Mouse (Mus musculus): Measurements from ENCODE around the gene Cblb. TPM values are rescaled to one million over a fixed set of nuclear protein-coding genes. Genes with fewer than 3 reads are reported as not detected.

Gene Cblb
- polyA plus RNA-seq, 1 experiment from 2014 or later, result 1.8 TPM

DNA sequence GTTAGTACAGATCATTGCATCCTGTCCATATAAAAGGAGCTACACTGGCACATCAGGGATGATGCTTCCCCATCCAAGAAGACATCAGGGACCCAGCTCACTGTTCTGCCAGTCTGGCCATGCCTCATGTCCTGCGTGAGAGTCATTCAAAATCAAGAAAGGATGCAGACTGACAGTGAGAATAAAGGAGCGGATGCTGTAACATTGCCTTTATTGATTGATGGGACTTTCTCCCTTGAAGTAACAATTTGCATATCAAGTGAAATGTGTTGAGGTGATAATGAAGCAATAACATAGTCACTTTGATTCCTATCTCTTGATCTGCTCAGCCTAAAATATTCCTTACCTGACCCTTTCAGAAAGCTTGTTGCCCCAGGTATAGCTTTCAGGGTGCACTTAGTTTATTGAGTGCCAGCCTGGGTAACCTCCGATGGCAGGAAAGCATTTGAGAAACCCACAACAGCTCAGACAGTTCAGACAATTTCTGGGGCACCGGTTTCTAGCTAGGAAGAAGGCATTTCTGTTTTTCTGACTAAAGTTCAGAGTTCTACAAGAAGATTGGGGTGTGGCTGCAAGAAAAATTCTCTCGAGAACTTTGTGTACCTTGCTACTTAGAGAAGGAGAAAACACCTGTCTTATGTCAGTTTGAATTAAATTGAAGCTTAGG lies 124.1 kb downstream of the Cblb start:
- no peaks in the 10 kb centered on the region for H3K36me3 ChIP-seq (replicated peaks)
- no peak overlapping the region for H3K4me3 ChIP-seq (replicated peaks)
- ATAC-seq (ENCODE audit: insufficient read depth), result no peak
- no peaks in the 10 kb centered on the region for H3K27me3 ChIP-seq
- WGBS (ENCODE audit: insufficient replicate concordance), result 66% methylated on average over 5 of the region's 5 CpGs
- H3K27ac ChIP-seq (replicated peaks), result no peak overlapping the region
- H3K4me2 ChIP-seq, result no peak overlapping the region
- no peak overlapping the region for H3K9ac ChIP-seq
- no peaks in the 10 kb centered on the region for H3K4me1 ChIP-seq (replicated peaks)
- H3K9me3 ChIP-seq (replicated peaks), result no peaks in the 10 kb centered on the region

DNA sequence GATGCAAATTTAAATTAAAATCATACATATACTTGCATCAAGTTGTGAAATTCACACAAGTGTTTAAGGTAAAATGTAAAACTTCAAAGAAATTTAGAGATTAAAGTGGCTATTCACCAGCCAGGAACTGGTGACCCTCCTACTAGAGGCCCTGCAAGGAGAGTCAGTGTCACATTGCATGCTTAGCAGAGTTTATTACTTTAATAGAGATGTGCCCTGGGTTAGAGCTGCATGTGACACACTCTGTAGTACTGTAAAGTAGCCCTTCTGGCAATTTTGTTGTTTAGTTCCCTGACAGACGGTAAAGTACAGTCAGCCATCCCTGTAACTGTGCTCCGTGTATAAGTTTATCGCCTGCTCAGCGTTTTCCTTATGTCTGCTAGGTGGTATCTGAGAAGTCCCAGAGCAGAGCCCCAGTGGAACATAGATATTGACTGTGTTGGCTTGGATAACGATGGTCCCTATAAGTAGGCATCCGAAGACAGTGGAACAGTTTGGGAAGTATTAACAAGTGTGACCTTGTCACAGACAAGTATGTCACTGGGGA lies 129.0 kb downstream of the Cblb start:
- 76% methylated on average over 6 of the region's 6 CpGs for WGBS (ENCODE audit: insufficient replicate concordance)
- H3K27me3 ChIP-seq, result no peaks in the 10 kb centered on the region
- no peak overlapping the region for H3K4me3 ChIP-seq (replicated peaks)
- H3K9ac ChIP-seq, result no peak overlapping the region
- no peak overlapping the region for H3K27ac ChIP-seq (replicated peaks)
- H3K4me2 ChIP-seq, result no peak overlapping the region
- 0 out of 2 replicates have a peak, but pooled peaks cover 2% of the 10 kb centered on the region for H3K36me3 ChIP-seq (replicated peaks)
- no peaks in the 10 kb centered on the region for H3K4me1 ChIP-seq (replicated peaks)
- no peaks in the 10 kb centered on the region for H3K9me3 ChIP-seq (replicated peaks)
- no peak for ATAC-seq (ENCODE audit: insufficient read depth)

DNA sequence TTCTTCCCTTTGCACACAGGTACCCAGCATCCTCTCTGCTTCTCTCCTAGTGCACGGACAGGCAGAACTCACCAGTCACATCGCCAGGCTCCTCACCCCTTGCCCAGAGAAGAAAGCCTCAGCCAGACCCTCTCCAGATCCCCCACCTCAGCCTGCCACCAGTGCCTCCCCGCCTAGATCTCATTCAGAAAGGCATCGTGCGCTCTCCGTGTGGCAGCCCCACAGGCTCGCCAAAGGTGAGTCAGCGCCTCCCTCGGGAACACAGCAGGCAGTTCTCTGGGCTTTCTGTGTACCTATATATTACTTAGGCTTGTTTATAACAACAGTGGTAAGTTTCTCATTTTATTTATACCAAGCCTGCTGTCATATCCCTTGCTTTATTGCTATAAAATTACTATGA lies 133.2 kb downstream of the Cblb start:
- no peak for ATAC-seq (ENCODE audit: insufficient read depth)
- Histone ChIP-seq H3K4me2 (no peak overlapping the region), H3K27me3 (no peaks in the 10 kb centered on the region), H3K4me3 (replicated peaks) (no peak overlapping the region), H3K9ac (no peak overlapping the region), H3K9me3 (replicated peaks) (no peaks in the 10 kb centered on the region), H3K4me1 (replicated peaks) (no peaks in the 10 kb centered on the region), H3K36me3 (replicated peaks) (peaks cover 7% of the 10 kb centered on the region; the same call in 1 of the 2 replicates), H3K27ac (replicated peaks) (no peak overlapping the region)
- WGBS (ENCODE audit: insufficient replicate concordance), result 83% methylated on average over 9 of the region's 9 CpGs

DNA sequence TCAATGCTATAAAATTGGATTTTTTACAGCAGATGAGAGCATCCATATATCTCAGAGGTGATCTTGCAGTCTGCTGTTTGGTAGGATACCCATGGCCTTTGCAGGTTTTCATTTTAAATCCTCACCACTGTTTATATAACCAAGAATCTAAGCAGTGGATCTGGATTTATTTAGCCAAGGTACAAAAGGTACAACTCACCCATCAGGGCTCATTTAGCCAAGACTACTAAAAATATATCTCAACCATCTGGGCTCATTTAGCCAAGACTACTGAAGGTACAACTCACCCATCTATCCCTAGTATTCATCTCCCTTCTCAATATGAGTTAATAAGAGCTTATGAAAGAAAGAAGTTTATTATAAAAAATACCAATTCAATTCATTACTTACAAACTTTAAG lies 142.2 kb downstream of the Cblb start:
- Histone ChIP-seq H3K9ac (no peak overlapping the region), H3K27me3 (no peaks in the 10 kb centered on the region), H3K9me3 (replicated peaks) (no peaks in the 10 kb centered on the region), H3K4me1 (replicated peaks) (no peaks in the 10 kb centered on the region), H3K4me2 (no peak overlapping the region), H3K4me3 (replicated peaks) (no peak overlapping the region), H3K36me3 (replicated peaks) (no peaks in the 10 kb centered on the region), H3K27ac (replicated peaks) (no peak overlapping the region)
- ATAC-seq (ENCODE audit: insufficient read depth), result no peak

DNA sequence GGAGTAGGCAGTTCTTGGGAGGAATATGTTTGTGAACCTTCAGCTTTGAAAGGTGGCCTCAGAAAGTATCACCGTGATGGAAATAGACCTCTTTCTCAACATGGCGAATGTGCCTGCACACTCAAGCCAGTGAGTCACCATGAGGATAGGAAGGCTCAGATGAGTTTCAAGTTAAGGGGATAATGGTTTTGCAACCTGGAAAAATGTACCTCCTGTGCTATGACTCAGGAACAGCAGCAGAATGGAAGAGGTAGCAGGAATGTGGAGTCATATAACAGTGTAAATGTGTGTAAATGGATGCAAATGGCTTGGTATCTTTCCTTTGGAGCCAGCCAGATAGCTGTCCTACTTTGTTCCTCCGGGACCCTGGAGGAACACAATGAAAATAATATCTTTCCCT lies 148.8 kb downstream of the Cblb start:
- Histone ChIP-seq H3K9me3 (replicated peaks) (no peaks in the 10 kb centered on the region), H3K27me3 (no peaks in the 10 kb centered on the region), H3K36me3 (replicated peaks) (no peaks in the 10 kb centered on the region), H3K9ac (no peak overlapping the region), H3K4me1 (replicated peaks) (no peaks in the 10 kb centered on the region), H3K27ac (replicated peaks) (no peak overlapping the region), H3K4me2 (no peak overlapping the region), H3K4me3 (replicated peaks) (no peak overlapping the region)
- WGBS (ENCODE audit: insufficient replicate concordance), result 77% methylated on average over 3 of the region's 3 CpGs
- no peak for ATAC-seq (ENCODE audit: insufficient read depth)

DNA sequence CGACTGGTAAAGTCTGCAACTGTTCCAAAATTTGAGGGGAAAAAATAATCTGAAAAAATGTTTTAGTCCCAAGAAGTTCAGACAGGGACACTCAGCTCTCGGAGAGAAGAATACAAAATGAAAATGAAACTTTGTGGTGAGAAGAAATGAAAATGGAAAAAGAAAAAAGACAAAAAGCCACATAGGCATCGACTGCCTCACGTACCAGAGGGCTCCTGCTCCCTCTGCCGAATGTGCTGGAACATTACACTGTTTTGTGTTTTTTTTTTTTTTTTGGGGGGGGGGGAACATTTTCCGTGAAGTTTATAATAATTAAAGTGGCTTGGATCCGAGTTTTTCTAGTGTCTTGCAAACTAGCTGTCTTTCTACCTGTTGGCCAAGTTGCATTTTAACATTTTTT lies 151.0 kb downstream of the Cblb start:
- Histone ChIP-seq H3K4me1 (replicated peaks) (no peaks in the 10 kb centered on the region), H3K36me3 (replicated peaks) (no peaks in the 10 kb centered on the region), H3K27me3 (no peaks in the 10 kb centered on the region), H3K4me2 (no peak overlapping the region), H3K27ac (replicated peaks) (no peak overlapping the region), H3K9ac (no peak overlapping the region), H3K4me3 (replicated peaks) (no peak overlapping the region), H3K9me3 (replicated peaks) (no peaks in the 10 kb centered on the region)
- no peak for ATAC-seq (ENCODE audit: insufficient read depth)
- 65% methylated on average over 7 of the region's 7 CpGs for WGBS (ENCODE audit: insufficient replicate concordance)

DNA sequence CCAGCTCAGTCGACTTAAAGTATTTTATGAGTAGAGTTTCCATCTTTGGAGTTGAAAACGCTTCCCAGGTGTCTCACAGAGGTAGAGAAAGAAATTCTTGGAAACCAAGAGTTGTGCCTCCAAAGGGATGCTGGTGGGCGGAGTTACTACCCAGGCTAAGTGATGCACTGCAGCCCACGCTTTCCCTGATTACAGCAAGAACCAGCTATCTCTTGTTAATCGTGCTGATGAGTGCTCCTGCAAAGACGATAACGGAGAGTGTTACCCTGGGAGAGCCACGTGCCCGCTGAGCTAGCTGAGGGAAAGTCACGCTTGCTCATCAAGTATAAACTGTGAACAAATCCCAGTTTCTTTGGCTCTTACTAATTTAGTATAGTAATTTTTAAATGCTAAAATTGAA lies 153.3 kb downstream of the Cblb start:
- H3K9me3 ChIP-seq (replicated peaks), result no peaks in the 10 kb centered on the region
- WGBS (ENCODE audit: insufficient replicate concordance), result 70% methylated on average over 10 of the region's 10 CpGs
- H3K4me3 ChIP-seq (replicated peaks), result no peak overlapping the region
- H3K27me3 ChIP-seq, result no peaks in the 10 kb centered on the region
- no peak overlapping the region for H3K9ac ChIP-seq
- H3K36me3 ChIP-seq (replicated peaks), result no peaks in the 10 kb centered on the region; the same call in 1 of the 2 replicates
- no peak overlapping the region for H3K4me2 ChIP-seq
- ATAC-seq (ENCODE audit: insufficient read depth), result no peak
- H3K4me1 ChIP-seq (replicated peaks), result no peaks in the 10 kb centered on the region
- no peak overlapping the region for H3K27ac ChIP-seq (replicated peaks)

DNA sequence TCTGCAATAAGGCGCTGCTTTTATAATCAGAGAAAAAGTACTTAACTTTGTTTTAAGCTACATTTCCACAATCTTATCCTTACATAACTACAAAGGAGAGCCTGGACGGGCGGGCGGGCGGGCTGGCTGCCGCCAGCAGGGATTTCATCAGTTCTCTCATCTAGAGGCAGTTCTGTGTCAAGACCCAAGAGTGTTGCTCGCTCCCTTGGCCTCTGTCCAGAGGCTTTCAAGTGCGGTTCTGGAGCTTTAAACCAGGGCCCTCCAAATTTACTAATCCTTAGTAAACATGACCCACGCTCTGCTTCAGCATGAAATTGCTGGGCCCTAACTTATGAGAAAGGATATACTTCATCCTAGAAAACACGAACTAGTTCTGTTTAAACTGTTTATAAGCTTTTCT lies 155.7 kb downstream of the Cblb start:
- no peak overlapping the region for H3K4me2 ChIP-seq
- H3K9ac ChIP-seq, result no peak overlapping the region
- ATAC-seq (ENCODE audit: insufficient read depth), result no peak
- no peaks in the 10 kb centered on the region for H3K4me1 ChIP-seq (replicated peaks)
- H3K4me3 ChIP-seq (replicated peaks), result no peak overlapping the region
- 77% methylated on average over 10 of the region's 10 CpGs for WGBS (ENCODE audit: insufficient replicate concordance)
- no peak overlapping the region for H3K27ac ChIP-seq (replicated peaks)
- H3K36me3 ChIP-seq (replicated peaks), result no peaks in the 10 kb centered on the region; the same call in 1 of the 2 replicates
- H3K27me3 ChIP-seq, result no peaks in the 10 kb centered on the region
- no peaks in the 10 kb centered on the region for H3K9me3 ChIP-seq (replicated peaks)

DNA sequence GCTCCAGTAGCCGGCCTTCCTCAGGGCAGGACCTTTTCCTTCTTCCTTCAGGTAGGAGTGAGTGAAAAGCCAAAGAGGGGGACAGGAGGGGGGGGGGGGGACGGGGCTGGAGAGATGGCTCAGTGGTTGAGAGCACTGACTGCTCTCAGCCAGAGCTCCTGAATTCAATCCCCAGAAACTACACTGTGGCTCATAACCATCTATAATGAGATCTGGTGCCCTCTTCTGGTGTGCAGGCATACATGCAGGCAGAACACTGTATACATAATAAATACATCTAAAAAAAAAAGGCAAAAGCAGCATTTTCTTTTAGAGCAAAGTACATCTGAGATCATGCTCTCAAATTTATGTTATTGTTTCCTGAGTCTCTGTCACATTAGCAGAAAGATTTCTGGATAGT lies 158.1 kb downstream of the Cblb start:
- H3K4me1 ChIP-seq (replicated peaks), result no peaks in the 10 kb centered on the region
- no peaks in the 10 kb centered on the region for H3K9me3 ChIP-seq (replicated peaks)
- no peak overlapping the region for H3K27ac ChIP-seq (replicated peaks)
- 34% methylated on average over 2 of the region's 2 CpGs for WGBS (ENCODE audit: insufficient replicate concordance)
- ATAC-seq (ENCODE audit: insufficient read depth), result no peak
- no peak overlapping the region for H3K4me2 ChIP-seq
- no peaks in the 10 kb centered on the region; the same call in 1 of the 2 replicates for H3K36me3 ChIP-seq (replicated peaks)
- H3K27me3 ChIP-seq, result no peaks in the 10 kb centered on the region
- H3K4me3 ChIP-seq (replicated peaks), result no peak overlapping the region
- H3K9ac ChIP-seq, result no peak overlapping the region

DNA sequence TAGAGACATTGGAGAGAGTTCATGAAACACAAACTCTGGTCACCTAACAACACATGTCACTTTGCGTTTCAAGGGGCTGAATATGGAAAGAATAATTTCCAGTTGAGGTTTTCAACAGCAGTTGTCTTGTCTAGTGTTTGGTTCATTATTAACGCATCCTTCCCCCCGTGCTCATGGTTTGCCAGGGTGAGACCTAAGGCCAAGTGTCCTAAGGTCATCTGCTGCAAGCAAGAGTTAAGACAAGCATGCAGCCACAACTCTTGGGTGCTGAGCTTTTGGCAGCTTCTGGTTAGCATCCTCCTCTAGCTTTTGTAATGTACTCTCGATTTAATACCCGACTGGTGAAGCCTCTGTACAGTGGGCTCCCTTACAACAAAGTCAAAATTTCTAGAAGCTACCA lies 159.7 kb downstream of the Cblb start:
- no peaks in the 10 kb centered on the region for H3K4me1 ChIP-seq (replicated peaks)
- no peak for ATAC-seq (ENCODE audit: insufficient read depth)
- no peaks in the 10 kb centered on the region for H3K9me3 ChIP-seq (replicated peaks)
- H3K27ac ChIP-seq (replicated peaks), result no peak overlapping the region
- peaks cover 5% of the 10 kb centered on the region; the same call in 1 of the 2 replicates for H3K36me3 ChIP-seq (replicated peaks)
- H3K27me3 ChIP-seq, result no peaks in the 10 kb centered on the region
- no peak overlapping the region for H3K9ac ChIP-seq
- H3K4me2 ChIP-seq, result no peak overlapping the region
- 70% methylated on average over 5 of the region's 5 CpGs for WGBS (ENCODE audit: insufficient replicate concordance)
- no peak overlapping the region for H3K4me3 ChIP-seq (replicated peaks)

DNA sequence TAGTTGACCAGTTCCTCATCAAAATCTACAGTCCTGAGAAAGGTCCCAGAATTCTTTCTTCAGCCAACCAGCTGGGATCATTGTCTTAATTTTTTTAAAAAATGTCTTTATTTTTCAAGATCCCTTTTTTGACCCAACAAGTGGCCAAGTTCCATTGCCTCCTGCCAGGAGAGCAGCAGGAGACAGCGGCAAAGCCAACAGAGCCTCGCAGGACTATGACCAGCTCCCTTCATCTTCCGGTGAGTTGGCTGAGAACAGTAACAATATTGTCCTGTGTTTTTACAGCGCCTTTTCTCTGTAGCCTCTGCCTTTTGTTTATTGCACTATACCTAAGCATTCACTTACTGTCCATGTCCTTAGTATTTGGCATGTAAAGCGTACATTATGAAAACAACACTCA lies 163.0 kb downstream of the Cblb start:
- H3K36me3 ChIP-seq (replicated peaks), result peaks cover 5% of the 10 kb centered on the region; the same call in 1 of the 2 replicates
- H3K4me3 ChIP-seq (replicated peaks), result no peak overlapping the region
- H3K9me3 ChIP-seq (replicated peaks), result no peaks in the 10 kb centered on the region
- H3K4me2 ChIP-seq, result no peak overlapping the region
- 82% methylated on average over 5 of the region's 5 CpGs for WGBS (ENCODE audit: insufficient replicate concordance)
- H3K27ac ChIP-seq (replicated peaks), result no peak overlapping the region
- H3K9ac ChIP-seq, result no peak overlapping the region
- no peak for ATAC-seq (ENCODE audit: insufficient read depth)
- H3K4me1 ChIP-seq (replicated peaks), result no peaks in the 10 kb centered on the region
- H3K27me3 ChIP-seq, result no peaks in the 10 kb centered on the region

DNA sequence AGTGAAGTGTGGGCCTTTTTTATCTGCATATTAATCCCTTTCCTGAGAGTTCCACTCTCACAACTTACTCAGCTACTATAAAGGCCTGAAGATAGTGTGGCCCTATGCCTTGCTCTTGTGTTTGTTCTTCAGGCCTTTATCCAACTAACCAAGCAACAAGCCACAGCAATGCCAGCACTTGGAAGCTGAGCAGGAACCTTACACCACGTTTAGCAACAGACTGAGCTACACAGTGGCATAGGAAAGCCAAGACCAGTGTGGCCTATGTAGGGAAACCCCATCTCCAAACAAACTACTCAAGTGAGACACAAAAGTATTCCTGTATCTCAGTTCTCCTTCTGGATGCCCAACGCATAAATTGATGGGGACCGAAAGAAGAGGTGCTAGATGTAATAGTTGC lies 163.8 kb downstream of the Cblb start:
- Histone ChIP-seq H3K4me2 (no peak overlapping the region), H3K9ac (no peak overlapping the region), H3K4me1 (replicated peaks) (no peaks in the 10 kb centered on the region), H3K27me3 (no peaks in the 10 kb centered on the region), H3K9me3 (replicated peaks) (no peaks in the 10 kb centered on the region), H3K27ac (replicated peaks) (no peak overlapping the region), H3K4me3 (replicated peaks) (no peak overlapping the region), H3K36me3 (replicated peaks) (0 out of 2 replicates have a peak, but pooled peaks cover 5% of the 10 kb centered on the region)
- WGBS (ENCODE audit: insufficient replicate concordance), result 75% methylated on average over 3 of the region's 3 CpGs
- ATAC-seq (ENCODE audit: insufficient read depth), result no peak
